Mouse (Mus musculus): Measurements from ENCODE around the gene Spats1. TPM values are rescaled to one million over a fixed set of nuclear protein-coding genes. Genes with fewer than 3 reads are reported as not detected.
"Not testable (repeated sequence)": the region's sequence is repeated elsewhere in the genome, so short reads cannot be mapped to it uniquely, and the experiment has no call there.

Gene Spats1
- total and polyA plus RNA-seq, 3 experiments, result 2.5 to 2.7 (median 2.5) TPM

DNA sequence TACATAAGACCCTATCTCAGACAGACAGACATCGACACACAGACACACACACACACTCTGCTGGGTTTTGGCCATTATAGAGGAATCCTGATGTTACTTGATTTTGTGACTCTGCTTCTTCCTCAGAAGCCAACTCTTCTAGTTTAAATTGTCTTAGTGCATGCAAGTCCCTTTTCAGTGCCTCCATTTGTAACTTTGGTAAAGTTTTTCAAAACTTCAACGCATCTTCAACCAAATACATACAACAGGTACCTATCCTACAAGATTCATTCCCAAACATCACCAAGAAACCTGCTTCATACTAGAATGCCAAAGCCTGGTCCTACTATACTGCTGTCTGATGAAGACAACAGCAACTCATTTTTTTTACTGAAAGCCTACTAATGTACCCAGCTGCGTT is 43.2 kb downstream of the Spats1 start (continued):
- TF ChIP-seq SMC3 (IDR thresholded peaks at IDR 0.05; ENCODE audit: low read depth, low read length), result no peak

DNA sequence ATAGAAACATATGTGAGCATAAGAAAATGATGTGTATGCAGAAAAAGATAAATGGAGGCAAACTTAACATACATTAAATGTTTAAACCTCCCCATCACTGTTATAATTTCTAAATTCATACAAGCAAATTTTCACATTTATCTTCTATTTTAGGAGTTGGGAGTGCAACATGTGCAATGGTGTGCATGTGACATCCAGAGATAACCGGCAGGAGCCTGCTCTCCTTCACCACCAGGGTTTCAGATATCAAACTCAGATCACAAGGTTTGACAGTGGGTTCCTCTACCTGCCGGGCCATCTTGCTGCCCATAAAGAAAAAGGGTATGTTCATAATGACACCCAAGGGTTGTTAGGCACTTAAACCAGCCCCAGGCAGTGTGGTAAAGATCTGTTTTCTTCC is 57.8 kb downstream of the Spats1 start:
- Histone ChIP-seq H3K79me2 (replicated peaks; ENCODE audit: control insufficient read depth, extremely low read depth, insufficient read depth, poor library complexity, severe bottlenecking) (peaks cover 2% of the 10 kb centered on the region), H3K4me3 (replicated peaks in 1 of 3; ENCODE audit: low read depth in 2 of 3, low read length in 2 of 3, poor library complexity in 1 of 3) (no peak overlapping the region), H3K27me3 (replicated peaks) (no peaks in the 10 kb centered on the region), H3K4me2 (ENCODE audit: insufficient read depth, low read depth, poor library complexity, severe bottlenecking) (no peak overlapping the region), H3K27ac (ENCODE audit: insufficient read depth, low read depth) (no peak overlapping the region), H3K36me3 (replicated peaks in 1 of 2; ENCODE audit: control insufficient read depth in 1 of 2, insufficient read depth in 1 of 2, low read length in 1 of 2) (peaks cover 58 to 82% of the 10 kb centered on the region in 2 experiments), H3K9ac (ENCODE audit: insufficient read depth, low read depth) (no peak overlapping the region), H3K9me3 (replicated peaks; ENCODE audit: low read length) (no peaks in the 10 kb centered on the region), H3K4me1 (ENCODE audit: control insufficient read depth in 1 of 2, insufficient read depth in 2 of 2) (no peaks in the 10 kb centered on the region)
- TF ChIP-seq MAX (IDR thresholded peaks at IDR 0.05; ENCODE audit: low read length), result no peak
- dilution Hi-C loops (cut with MboI; ENCODE audit: extremely low pct_ligation_motif_present, extremely low pct_unique_long_range_greater_than_20kb, low sequenced_read_pairs), result no loop called here
- in situ Hi-C loops (cut with MboI; ENCODE audit: low pct_ligation_motif_present, low pct_unique_long_range_greater_than_20kb, low sequenced_read_pairs), result no loop called here
- DNase-seq (ENCODE audit: extremely low read depth), result no peak

DNA sequence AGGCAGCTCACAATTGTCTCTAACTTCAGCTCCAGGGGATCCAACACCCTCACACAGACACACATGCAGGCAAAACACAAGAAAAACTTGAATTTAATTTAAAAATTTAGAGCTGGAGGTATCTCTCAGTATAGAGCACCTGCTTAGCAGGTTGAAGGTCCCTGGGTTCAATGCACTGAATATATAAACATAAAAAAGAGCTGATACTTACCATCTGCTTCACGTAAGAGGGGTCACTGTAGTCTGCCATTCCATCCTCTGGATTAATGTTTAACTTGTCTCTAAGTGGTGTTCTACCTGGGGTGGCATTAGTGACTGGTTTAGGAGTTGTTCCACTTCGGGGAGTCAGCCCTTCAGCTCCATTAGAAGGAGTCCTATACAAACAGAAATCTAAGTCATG is 63.6 kb downstream of the Spats1 start:
- H3K79me2 ChIP-seq (replicated peaks; ENCODE audit: control insufficient read depth, extremely low read depth, insufficient read depth, poor library complexity, severe bottlenecking); in situ Hi-C loops (cut with MboI; ENCODE audit: low pct_ligation_motif_present, low pct_unique_long_range_greater_than_20kb, low sequenced_read_pairs); dilution Hi-C loops (cut with MboI; ENCODE audit: extremely low pct_ligation_motif_present, extremely low pct_unique_long_range_greater_than_20kb, low sequenced_read_pairs); DNase-seq (ENCODE audit: extremely low read depth); H3K9me3 ChIP-seq (replicated peaks; ENCODE audit: low read length); H3K9ac ChIP-seq (ENCODE audit: insufficient read depth, low read depth); H3K4me3 ChIP-seq (replicated peaks in 1 of 3; ENCODE audit: low read depth in 2 of 3, low read length in 2 of 3, poor library complexity in 1 of 3); H3K4me1 ChIP-seq (ENCODE audit: control insufficient read depth in 1 of 2, insufficient read depth in 2 of 2); H3K27ac ChIP-seq (ENCODE audit: insufficient read depth, low read depth); H3K27me3 ChIP-seq (replicated peaks); H3K4me2 ChIP-seq (ENCODE audit: insufficient read depth, low read depth, poor library complexity, severe bottlenecking): not testable (repeated sequence)
- peaks cover 73 to 93% of the 10 kb centered on the region in 2 experiments for H3K36me3 ChIP-seq (replicated peaks in 1 of 2; ENCODE audit: control insufficient read depth in 1 of 2, insufficient read depth in 1 of 2, low read length in 1 of 2)

DNA sequence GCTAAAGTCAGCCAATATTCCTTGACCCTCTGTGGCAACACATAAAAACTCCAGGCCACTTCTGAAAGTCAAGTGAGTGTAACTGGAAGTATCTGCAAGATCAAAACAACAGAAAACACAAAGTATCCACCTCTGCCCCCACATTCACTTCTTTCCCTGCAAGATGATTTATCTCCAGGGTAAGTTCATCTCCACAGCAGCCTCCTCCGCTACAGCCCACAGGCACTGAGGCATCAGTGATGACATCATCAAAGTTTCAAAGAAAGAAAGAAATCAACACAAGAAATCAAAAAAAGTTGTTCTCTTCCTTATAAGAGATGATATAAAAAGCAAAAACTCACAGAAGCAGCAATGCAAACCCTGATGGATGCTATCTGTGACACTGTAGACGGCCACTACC is 66.5 kb downstream of the Spats1 start:
- no peak overlapping the region for H3K4me3 ChIP-seq (replicated peaks in 1 of 3; ENCODE audit: low read depth in 2 of 3, low read length in 2 of 3, poor library complexity in 1 of 3)
- TF ChIP-seq RAD21 (IDR thresholded peaks at IDR 0.05; ENCODE audit: low read depth, low read length) (no peak), ZC3H11A (IDR thresholded peaks at IDR 0.05; ENCODE audit: low read depth, low read length) (no peak), JUND (conservative IDR thresholded peaks at IDR 0.05; ENCODE audit: low read depth, low read length) (no peak), POLR2A (IDR thresholded peaks at IDR 0.05; ENCODE audit: low read depth, low read length) (no peak), CHD1 (IDR thresholded peaks at IDR 0.05; ENCODE audit: low read depth, low read length) (no peak), NRF1 (IDR thresholded peaks at IDR 0.05; ENCODE audit: low read depth, low read length) (no peak), MAFK (IDR thresholded peaks at IDR 0.05; ENCODE audit: insufficient replicate concordance, low read length) (no peak), ZMIZ1 (IDR thresholded peaks at IDR 0.05; ENCODE audit: low read depth, low read length) (no peak), TBP (conservative IDR thresholded peaks at IDR 0.05; ENCODE audit: low read depth, low read length) (no peak), USF2 (conservative IDR thresholded peaks at IDR 0.05; ENCODE audit: low read depth, low read length) (no peak), CHD2 (IDR thresholded peaks at IDR 0.05; ENCODE audit: low read length) (no peak), PAX5 (IDR thresholded peaks at IDR 0.05; ENCODE audit: low read length) (no peak), HCFC1 (IDR thresholded peaks at IDR 0.05; ENCODE audit: low read depth, low read length) (no peak)
- no peak for DNase-seq (ENCODE audit: extremely low read depth)
- dilution Hi-C loops (cut with MboI; ENCODE audit: extremely low pct_ligation_motif_present, extremely low pct_unique_long_range_greater_than_20kb, low sequenced_read_pairs), result no loop called here
- in situ Hi-C loops (cut with MboI; ENCODE audit: low pct_ligation_motif_present, low pct_unique_long_range_greater_than_20kb, low sequenced_read_pairs), result no loop called here
- no peak overlapping the region for H3K27ac ChIP-seq (ENCODE audit: insufficient read depth, low read depth)
- peaks cover 66 to 92% of the 10 kb centered on the region in 2 experiments for H3K36me3 ChIP-seq (replicated peaks in 1 of 2; ENCODE audit: control insufficient read depth in 1 of 2, insufficient read depth in 1 of 2, low read length in 1 of 2)
- H3K79me2 ChIP-seq (replicated peaks; ENCODE audit: control insufficient read depth, extremely low read depth, insufficient read depth, poor library complexity, severe bottlenecking), result no peaks in the 10 kb centered on the region
- H3K9me3 ChIP-seq (replicated peaks; ENCODE audit: low read length), result no peaks in the 10 kb centered on the region
- no peaks in the 10 kb centered on the region for H3K27me3 ChIP-seq (replicated peaks)
- no peak overlapping the region for H3K9ac ChIP-seq (ENCODE audit: insufficient read depth, low read depth)
- H3K4me2 ChIP-seq (ENCODE audit: insufficient read depth, low read depth, poor library complexity, severe bottlenecking), result no peak overlapping the region
- no peaks in the 10 kb centered on the region for H3K4me1 ChIP-seq (ENCODE audit: control insufficient read depth in 1 of 2, insufficient read depth in 2 of 2)

Data from CH12.LX (cell line).